Mouse (Mus musculus) lung, adult 2 months (tissue): ENCODE measurements around the gene Atp10a.

ENCODE experiments used
- CTCF ChIP-seq: fragments of 200-500 bp; IDR thresholded peaks from 2 replicates; pipeline ENCODE4 v1.5.1; 2011; ENCODE audit warnings: mild to moderate bottlenecking, low read length, control low read depth; ENCODE audit not compliant: insufficient read depth
- POLR2A ChIP-seq: fragments of 200-500 bp; IDR thresholded peaks from 2 replicates; pipeline ENCODE4 v1.6.1; 2011; ENCODE audit warnings: low read depth, mild to moderate bottlenecking, control low read depth, low read length, borderline replicate concordance; ENCODE audit errors: extremely low read depth

DNA sequence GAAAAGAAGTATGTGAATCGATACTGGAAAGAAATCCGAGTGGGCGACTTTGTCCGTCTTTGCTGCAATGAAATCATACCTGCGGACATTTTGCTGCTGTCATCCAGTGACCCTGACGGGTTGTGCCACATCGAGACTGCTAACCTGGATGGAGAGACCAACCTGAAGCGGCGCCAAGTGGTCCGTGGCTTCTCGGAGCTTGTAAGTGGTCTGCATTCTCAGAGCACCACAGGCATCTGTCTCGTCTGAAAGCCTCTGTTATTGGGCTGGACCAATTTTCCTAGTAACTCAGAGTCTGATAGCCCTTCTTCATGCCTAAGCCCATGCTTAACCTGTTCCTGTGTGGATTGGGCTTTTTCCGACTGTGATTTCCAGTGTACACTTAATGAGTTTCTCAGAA, 84.2 kb downstream of the Atp10a start:
- TF ChIP-seq CTCF (no peak), POLR2A (no peak)
